Mouse (Mus musculus) embryonic fibroblast, embryonic 13.5 days (primary cell): ENCODE results near the gene Tirap. TPM values are rescaled to one million over a fixed set of nuclear protein-coding genes. Genes with fewer than 3 reads are reported as not detected.
"Not testable (repeated sequence)": the region's sequence is repeated elsewhere in the genome, so short reads cannot be mapped to it uniquely, and the experiment has no call there.

Experiments
- H3K27ac ChIP-seq: 2 replicates; pipeline ENCODE4 v1.5.1; 2012; ENCODE audit warnings: low read length, control low read depth, inconsistent platforms; ENCODE audit not compliant: insufficient read depth
- H3K4me1 ChIP-seq: 2 replicates; pipeline ENCODE4 v1.6.1; 2011; ENCODE audit warnings: low read length; ENCODE audit not compliant: control insufficient read depth, insufficient read depth
- H3K4me3 ChIP-seq: 2 replicates; pipeline ENCODE4 v1.5.1; 2011; ENCODE audit warnings: mild to moderate bottlenecking, control low read depth, low read length; ENCODE audit not compliant: insufficient read depth
- CTCF ChIP-seq: IDR thresholded peaks from 2 replicates; pipeline ENCODE4 v1.5.1; 2011; ENCODE audit warnings: mild to moderate bottlenecking, control low read depth, low read length, moderate library complexity, borderline replicate concordance; ENCODE audit not compliant: insufficient read depth
- POLR2A ChIP-seq: IDR thresholded peaks from 2 replicates; pipeline ENCODE4 v1.6.1; 2011; ENCODE audit warnings: low read depth, mild to moderate bottlenecking, control low read depth, low read length, moderate library complexity
- polyA plus RNA-seq: library from polyadenylated mRNA; stranded (reverse); fragments of >200 nt; gene quantifications from 2 replicates; pipeline ENCODE4 v1.2.4, GENCODE M21; 2011; ENCODE audit warnings: low read depth; ENCODE audit not compliant: missing spikeins, insufficient read length

The Tirap gene
- polyA plus RNA-seq, 1 experiment: 17.2 TPM

DNA sequence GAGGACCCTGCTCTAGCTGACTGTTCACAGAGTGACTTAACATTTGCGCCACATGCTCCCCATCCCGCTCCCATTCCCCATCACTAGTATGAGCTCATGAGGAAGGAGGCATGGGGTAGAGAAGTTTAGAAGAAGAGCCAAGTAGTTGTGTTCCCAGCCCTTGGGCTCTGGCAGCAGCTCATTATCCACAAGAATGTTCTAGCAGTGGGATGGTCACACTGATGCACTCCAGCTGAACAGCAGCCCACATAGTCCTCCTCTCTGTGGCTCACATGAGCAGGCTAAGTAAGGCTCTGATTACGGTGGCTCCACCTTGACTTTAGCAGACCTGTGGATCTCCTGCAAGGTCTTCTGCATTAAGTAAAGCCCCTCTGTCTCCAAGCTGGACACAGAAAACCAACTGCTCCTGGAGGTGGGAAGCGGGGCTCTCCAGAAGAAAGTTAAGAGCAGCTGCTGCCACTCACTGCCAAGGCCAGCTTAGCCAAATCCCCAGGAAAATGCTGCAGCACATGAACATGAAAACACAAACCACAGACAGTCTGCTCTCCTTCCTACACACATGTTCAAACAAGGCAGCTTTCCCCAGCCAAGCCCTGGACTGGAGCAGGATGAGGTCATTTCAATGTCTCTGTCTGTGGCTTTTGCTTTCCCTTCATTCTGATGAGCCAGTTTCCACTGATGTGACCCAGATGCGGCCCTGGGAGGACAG lies 43.9 kb downstream of the Tirap start:
- no peak overlapping the region for H3K4me3 ChIP-seq
- TF ChIP-seq CTCF: no peak
- no peak for TF ChIP-seq POLR2A
- H3K27ac ChIP-seq: peak overlapping the region; percentile 21
- peaks cover 2% of the 10 kb centered on the region; the same call in 1 of the 2 replicates for H3K4me1 ChIP-seq

GRCm38 (mm10) chr9:35152923-35153322 lies 47.2 kb downstream of the Tirap start:
- TF ChIP-seq POLR2A (no peak), CTCF (no peak)

DNA sequence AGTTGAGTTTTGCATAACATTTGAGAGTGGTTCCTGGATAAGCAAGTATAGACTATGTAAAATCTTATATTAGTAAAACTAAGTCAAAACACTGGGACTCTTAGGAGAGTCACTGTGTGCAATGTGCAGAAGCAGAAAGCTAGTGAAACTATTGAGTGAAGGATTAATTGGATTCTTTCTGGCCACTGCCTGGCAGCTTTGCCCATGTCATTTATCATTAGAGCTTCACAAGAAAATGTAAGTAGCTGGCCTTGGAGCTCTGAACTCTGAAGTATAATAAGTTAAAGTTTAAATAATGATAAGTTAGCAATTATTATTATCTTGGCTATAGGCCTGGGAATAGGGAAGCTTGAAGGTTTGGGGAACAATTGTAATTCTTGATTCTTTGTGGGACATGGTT lies 51.3 kb downstream of the Tirap start:
- H3K4me3 ChIP-seq, H3K27ac ChIP-seq, H3K4me1 ChIP-seq: not testable (repeated sequence)

More at GRCm38 (mm10) chr9:35152923-35153322, 47.2 kb downstream of the Tirap start:
- H3K4me3 ChIP-seq: no peak overlapping the region
- H3K27ac ChIP-seq: no peak overlapping the region
- peaks cover 2% of the 10 kb centered on the region; the same call in 1 of the 2 replicates for H3K4me1 ChIP-seq

- H3K27ac ChIP-seq, H3K4me3 ChIP-seq, H3K4me1 ChIP-seq: not testable (repeated sequence)
Measured at GRCm38 (mm10) chr9:35147261-35147660, 52.8 kb downstream of the Tirap start.

DNA sequence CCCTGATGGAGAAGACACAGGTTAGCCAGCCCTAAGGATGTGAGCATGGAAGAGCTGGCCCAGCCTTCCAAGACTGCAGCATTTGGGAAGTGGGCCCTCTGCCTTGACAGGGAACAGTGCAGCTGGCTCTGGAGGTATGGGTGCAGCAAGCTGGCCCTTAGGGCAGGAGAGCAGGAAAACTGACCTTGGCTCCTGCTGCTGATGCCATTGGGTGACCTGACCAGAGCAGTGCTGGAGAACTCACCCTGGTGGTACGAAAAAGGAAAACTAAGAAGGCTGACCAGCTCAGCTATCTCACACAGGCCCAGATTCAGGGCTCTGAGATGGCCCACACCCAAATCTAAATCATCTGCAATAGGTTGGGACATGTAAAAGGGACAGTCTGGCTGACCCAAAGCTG lies 54.3 kb downstream of the Tirap start:
- no peak overlapping the region for H3K27ac ChIP-seq
- TF ChIP-seq CTCF: no peak
- no peak for TF ChIP-seq POLR2A
- H3K4me1 ChIP-seq: no peaks in the 10 kb centered on the region
- H3K4me3 ChIP-seq: no peak overlapping the region

GRCm38 (mm10) chr9:35145118-35145517 lies 55.0 kb downstream of the Tirap start:
- Histone ChIP-seq H3K4me1 (no peaks in the 10 kb centered on the region), H3K4me3 (no peak overlapping the region), H3K27ac (no peak overlapping the region)
- TF ChIP-seq CTCF (no peak), POLR2A (no peak)

- Histone ChIP-seq H3K27ac (no peak overlapping the region), H3K4me3 (no peak overlapping the region), H3K4me1 (0 out of 2 replicates have a peak, but pooled peaks cover 2% of the 10 kb centered on the region)
- TF ChIP-seq CTCF (no peak), POLR2A (no peak)
Measured at GRCm38 (mm10) chr9:35142221-35142620, 57.9 kb downstream of the Tirap start.

GRCm38 (mm10) chr9:35139231-35139744 lies 60.8 kb downstream of the Tirap start:
- no peak overlapping the region for H3K4me3 ChIP-seq
- peaks cover 13% of the 10 kb centered on the region for H3K4me1 ChIP-seq
- TF ChIP-seq POLR2A (no peak), CTCF (no peak)
- no peak overlapping the region for H3K27ac ChIP-seq

- TF ChIP-seq POLR2A (no peak), CTCF (no peak)
- Histone ChIP-seq H3K4me3 (no peak overlapping the region), H3K4me1 (peaks cover 13% of the 10 kb centered on the region), H3K27ac (no peak overlapping the region)
Measured at GRCm38 (mm10) chr9:35138029-35138428, 62.1 kb downstream of the Tirap start.

DNA sequence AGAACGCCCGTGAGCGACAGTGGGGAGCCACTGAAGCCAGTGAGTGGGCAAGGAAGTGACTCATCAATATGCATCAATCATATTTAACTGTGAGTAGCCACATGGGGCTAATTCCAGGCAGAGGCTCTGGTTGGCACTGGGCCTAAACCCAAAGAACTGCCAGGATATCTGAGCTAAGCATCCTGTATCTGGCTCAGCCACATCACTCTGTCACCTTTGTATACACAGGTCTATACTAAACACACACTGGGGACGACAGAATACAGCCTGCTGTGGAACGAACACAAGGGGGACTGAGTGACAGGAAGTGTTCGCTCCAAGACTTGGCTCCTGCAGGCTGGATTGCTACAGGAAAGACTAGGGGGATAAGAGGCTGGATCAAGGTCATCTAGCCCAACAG lies 64.5 kb downstream of the Tirap start:
- no peak for TF ChIP-seq CTCF
- TF ChIP-seq POLR2A: no peak
- Histone ChIP-seq H3K27ac (no peak overlapping the region), H3K4me3 (no peak overlapping the region), H3K4me1 (peaks cover 13% of the 10 kb centered on the region)

Other genes with a start within 250 kb of the Tirap start
- 21.6 and 35.4 TPM in 2 replicates for gene St3gal4, start 81.0 kb downstream of the Tirap start, polyA plus RNA-seq
- gene Dcps, start 24.2 kb downstream of the Tirap start, polyA plus RNA-seq: 21.7 and 22.3 TPM in 2 replicates
- gene Srpr, start 116 bp downstream of the Tirap start, polyA plus RNA-seq: 145 and 164 TPM in 2 replicates
- gene Foxred1, start 10.8 kb upstream of the Tirap start, polyA plus RNA-seq: 24.1 and 28.5 TPM in 2 replicates
- gene Fam118b, start 67.5 kb upstream of the Tirap start, polyA plus RNA-seq: 30.3 and 31.4 TPM in 2 replicates
- gene Rpusd4, start 67.6 kb upstream of the Tirap start, polyA plus RNA-seq: 9.7 and 11.0 TPM in 2 replicates
- 28.4 and 79.8 TPM in 2 replicates for gene Cdon, start 220.8 kb upstream of the Tirap start, polyA plus RNA-seq